Mouse (Mus musculus): Measurements from ENCODE around the gene Olfr675. TPM values are rescaled to one million over a fixed set of nuclear protein-coding genes. Genes with fewer than 3 reads are reported as not detected.
"Not testable (repeated sequence)": the region's sequence is repeated elsewhere in the genome, so short reads cannot be mapped to it uniquely, and the experiment has no call there.

Gene Olfr675
- not detected in 2 replicates for polyA plus RNA-seq (2015; fragmentation: Nextera tagmentation; extraction: Ambion mirVana)

GRCm38 (mm10) chr7:105028360-105028759 lies at the start of gene Olfr675:
Gene Olfr675, minus strand, starts transcription at chr7:105028460.
- Histone ChIP-seq H3K4me1 (ENCODE audit: insufficient read depth, low read length) (no peaks in the 10 kb centered on the region), H3K27me3 (ENCODE audit: insufficient read depth, low read length) (no peaks in the 10 kb centered on the region), H3K4me3 (ENCODE audit: low read length) (no peak within 1 kb of the TSS), H3K27ac (ENCODE audit: low read length) (no peak within 1 kb of the TSS), H3K4me2 (replicated peaks; ENCODE audit: low read depth, low read length) (no peak within 1 kb of the TSS), H3K9ac (replicated peaks; ENCODE audit: low read length) (no peak within 1 kb of the TSS), H3K36me3 (ENCODE audit: insufficient read depth, low read length) (no peaks in the 10 kb centered on the region), H3K9me3 (ENCODE audit: low read length) (no peaks in the 10 kb centered on the region)
- ATAC-seq (ENCODE audit: low FRiP score, low TSS enrichment) = no peak
- WGBS = 71% methylated on average over 1 of the region's 1 CpGs

GRCm38 (mm10) chr7:105064175-105064574 lies 35.9 kb upstream of the Olfr675 start, which contains the start of gene Olfr678:
Gene Olfr678, plus strand, starts transcription at chr7:105064475.
- Histone ChIP-seq H3K4me2 (replicated peaks; ENCODE audit: low read depth, low read length) (no peak within 1 kb of the TSS), H3K9me3 (ENCODE audit: low read length) (no peaks in the 10 kb centered on the region), H3K4me1 (ENCODE audit: insufficient read depth, low read length) (no peaks in the 10 kb centered on the region), H3K27ac (ENCODE audit: low read length) (no peak within 1 kb of the TSS), H3K27me3 (ENCODE audit: insufficient read depth, low read length) (no peaks in the 10 kb centered on the region), H3K9ac (replicated peaks; ENCODE audit: low read length) (no peak within 1 kb of the TSS), H3K4me3 (ENCODE audit: low read length) (no peak within 1 kb of the TSS), H3K36me3 (ENCODE audit: insufficient read depth, low read length) (no peaks in the 10 kb centered on the region)
- 82% methylated on average over 1 of the region's 1 CpGs for WGBS
- no peak for ATAC-seq (ENCODE audit: low FRiP score, low TSS enrichment)

- no peak overlapping the region for H3K27ac ChIP-seq (ENCODE audit: low read length)
- no peak overlapping the region for H3K4me2 ChIP-seq (replicated peaks; ENCODE audit: low read depth, low read length)
- no peaks in the 10 kb centered on the region for H3K27me3 ChIP-seq (ENCODE audit: insufficient read depth, low read length)
- no peaks in the 10 kb centered on the region for H3K9me3 ChIP-seq (ENCODE audit: low read length)
- H3K9ac ChIP-seq (replicated peaks; ENCODE audit: low read length) = no peak overlapping the region
- ATAC-seq (ENCODE audit: low FRiP score, low TSS enrichment) = no peak
- H3K4me3 ChIP-seq (ENCODE audit: low read length) = no peak overlapping the region
- H3K4me1 ChIP-seq (ENCODE audit: insufficient read depth, low read length) = no peaks in the 10 kb centered on the region
- no peaks in the 10 kb centered on the region for H3K36me3 ChIP-seq (ENCODE audit: insufficient read depth, low read length)
These were observed 30.7 kb upstream of the Olfr675 start for GRCm38 (mm10) chr7:105058951-105059350.

- H3K9me3 ChIP-seq (ENCODE audit: low read length); H3K27ac ChIP-seq (ENCODE audit: low read length); H3K4me3 ChIP-seq (ENCODE audit: low read length); H3K27me3 ChIP-seq (ENCODE audit: insufficient read depth, low read length); ATAC-seq (ENCODE audit: low FRiP score, low TSS enrichment); H3K4me2 ChIP-seq (replicated peaks; ENCODE audit: low read depth, low read length); H3K36me3 ChIP-seq (ENCODE audit: insufficient read depth, low read length); H3K9ac ChIP-seq (replicated peaks; ENCODE audit: low read length); H3K4me1 ChIP-seq (ENCODE audit: insufficient read depth, low read length): not testable (repeated sequence)
- 54% methylated on average over 5 of the region's 5 CpGs for WGBS
These were observed 5.6 kb upstream of the Olfr675 start for GRCm38 (mm10) chr7:105033836-105034235.

GRCm38 (mm10) chr7:105032398-105032797 lies 4.1 kb upstream of the Olfr675 start, which contains the start of gene Olfr676:
Gene Olfr676, plus strand, starts transcription at chr7:105032698.
- Histone ChIP-seq H3K27me3 (ENCODE audit: insufficient read depth, low read length) (no peaks in the 10 kb centered on the region), H3K27ac (ENCODE audit: low read length) (no peak within 1 kb of the TSS), H3K36me3 (ENCODE audit: insufficient read depth, low read length) (no peaks in the 10 kb centered on the region), H3K4me3 (ENCODE audit: low read length) (no peak within 1 kb of the TSS), H3K4me2 (replicated peaks; ENCODE audit: low read depth, low read length) (no peak within 1 kb of the TSS), H3K9me3 (ENCODE audit: low read length) (no peaks in the 10 kb centered on the region), H3K4me1 (ENCODE audit: insufficient read depth, low read length) (no peaks in the 10 kb centered on the region), H3K9ac (replicated peaks; ENCODE audit: low read length) (no peak within 1 kb of the TSS)
- no peak for ATAC-seq (ENCODE audit: low FRiP score, low TSS enrichment)

GRCm38 (mm10) chr7:105022530-105022929 lies 5.7 kb downstream of the Olfr675 start:
- no peaks in the 10 kb centered on the region for H3K4me1 ChIP-seq (ENCODE audit: insufficient read depth, low read length)
- 86% methylated on average over 1 of the region's 1 CpGs for WGBS
- H3K27me3 ChIP-seq (ENCODE audit: insufficient read depth, low read length) = no peaks in the 10 kb centered on the region
- no peaks in the 10 kb centered on the region for H3K36me3 ChIP-seq (ENCODE audit: insufficient read depth, low read length)
- no peak overlapping the region for H3K9ac ChIP-seq (replicated peaks; ENCODE audit: low read length)
- H3K4me2 ChIP-seq (replicated peaks; ENCODE audit: low read depth, low read length) = no peak overlapping the region
- no peaks in the 10 kb centered on the region for H3K9me3 ChIP-seq (ENCODE audit: low read length)
- H3K4me3 ChIP-seq (ENCODE audit: low read length) = no peak overlapping the region
- no peak overlapping the region for H3K27ac ChIP-seq (ENCODE audit: low read length)
- ATAC-seq (ENCODE audit: low FRiP score, low TSS enrichment) = no peak

GRCm38 (mm10) chr7:105001929-105002328 lies 26.3 kb downstream of the Olfr675 start, which contains the start of gene Olfr672:
Gene Olfr672, minus strand, starts transcription at chr7:105002029.
- Histone ChIP-seq H3K27ac (ENCODE audit: low read length) (no peak within 1 kb of the TSS), H3K27me3 (ENCODE audit: insufficient read depth, low read length) (no peaks in the 10 kb centered on the region), H3K9me3 (ENCODE audit: low read length) (no peaks in the 10 kb centered on the region), H3K4me1 (ENCODE audit: insufficient read depth, low read length) (no peaks in the 10 kb centered on the region), H3K9ac (replicated peaks; ENCODE audit: low read length) (no peak within 1 kb of the TSS), H3K4me2 (replicated peaks; ENCODE audit: low read depth, low read length) (no peak within 1 kb of the TSS), H3K4me3 (ENCODE audit: low read length) (no peak within 1 kb of the TSS), H3K36me3 (ENCODE audit: insufficient read depth, low read length) (no peaks in the 10 kb centered on the region)
- no peak for ATAC-seq (ENCODE audit: low FRiP score, low TSS enrichment)

GRCm38 (mm10) chr7:104979026-104979425 lies 49.2 kb downstream of the Olfr675 start, which contains the start of gene Olfr671:
Gene Olfr671, minus strand, starts transcription at chr7:104979126.
- Histone ChIP-seq H3K9ac (replicated peaks; ENCODE audit: low read length) (no peak within 1 kb of the TSS), H3K36me3 (ENCODE audit: insufficient read depth, low read length) (no peaks in the 10 kb centered on the region), H3K27ac (ENCODE audit: low read length) (no peak within 1 kb of the TSS), H3K4me1 (ENCODE audit: insufficient read depth, low read length) (no peaks in the 10 kb centered on the region), H3K4me2 (replicated peaks; ENCODE audit: low read depth, low read length) (no peak within 1 kb of the TSS), H3K27me3 (ENCODE audit: insufficient read depth, low read length) (no peaks in the 10 kb centered on the region), H3K4me3 (ENCODE audit: low read length) (no peak within 1 kb of the TSS), H3K9me3 (ENCODE audit: low read length) (0 out of 2 replicates have a peak, but pooled peaks cover 3% of the 10 kb centered on the region)
- ATAC-seq (ENCODE audit: low FRiP score, low TSS enrichment) = no peak
- 74% methylated on average over 1 of the region's 1 CpGs for WGBS

GRCm38 (mm10) chr7:104972507-104972906 lies 55.8 kb downstream of the Olfr675 start:
- H3K27ac ChIP-seq (ENCODE audit: low read length); H3K9ac ChIP-seq (replicated peaks; ENCODE audit: low read length); H3K4me2 ChIP-seq (replicated peaks; ENCODE audit: low read depth, low read length); H3K9me3 ChIP-seq (ENCODE audit: low read length); ATAC-seq (ENCODE audit: low FRiP score, low TSS enrichment); H3K36me3 ChIP-seq (ENCODE audit: insufficient read depth, low read length); H3K4me1 ChIP-seq (ENCODE audit: insufficient read depth, low read length); H3K4me3 ChIP-seq (ENCODE audit: low read length); H3K27me3 ChIP-seq (ENCODE audit: insufficient read depth, low read length): not testable (repeated sequence)
- 73% methylated on average over 2 of the region's 2 CpGs for WGBS
